Mouse (Mus musculus) adrenal gland, postnatal 25 days (tissue): ENCODE measurements around the gene Tpk1. TPM values are rescaled to one million over a fixed set of nuclear protein-coding genes. Genes with fewer than 3 reads are reported as not detected.
"Not testable (repeated sequence)": the region's sequence is repeated elsewhere in the genome, so short reads cannot be mapped to it uniquely, and the experiment has no call there.

Experiments used
- DNase-seq: peaks from one replicate; pipeline ENCODE4 v3.0.0; 2021; ENCODE audit warnings: mixed read lengths
- total RNA-seq: library from RNA; stranded (reverse); gene quantifications from 2 replicates; pipeline ENCODE4 v1.2.3, GENCODE M21; 2021

The Tpk1 gene
- total RNA-seq, 1 experiment from 2014 or later = 16.8 TPM

DNA sequence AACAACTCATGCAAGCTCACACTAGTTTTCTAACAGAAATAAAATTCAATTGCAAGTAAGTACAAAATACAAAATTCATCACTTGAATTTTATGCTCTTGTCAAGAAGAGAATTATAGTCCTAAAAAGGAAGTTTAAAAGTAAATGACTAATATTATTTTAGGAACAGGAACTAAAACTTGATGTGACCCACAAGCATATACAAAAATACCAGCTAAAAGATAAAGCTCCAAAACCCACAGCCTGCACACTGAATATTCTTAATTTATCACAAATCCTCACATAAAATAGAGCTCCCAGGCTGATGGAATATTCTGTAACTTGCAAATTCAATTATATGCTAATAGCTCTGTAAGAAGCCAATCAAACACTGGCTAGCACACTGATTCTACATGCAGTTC is 25.5 kb downstream of the Tpk1 start:
- no peak for DNase-seq

DNA sequence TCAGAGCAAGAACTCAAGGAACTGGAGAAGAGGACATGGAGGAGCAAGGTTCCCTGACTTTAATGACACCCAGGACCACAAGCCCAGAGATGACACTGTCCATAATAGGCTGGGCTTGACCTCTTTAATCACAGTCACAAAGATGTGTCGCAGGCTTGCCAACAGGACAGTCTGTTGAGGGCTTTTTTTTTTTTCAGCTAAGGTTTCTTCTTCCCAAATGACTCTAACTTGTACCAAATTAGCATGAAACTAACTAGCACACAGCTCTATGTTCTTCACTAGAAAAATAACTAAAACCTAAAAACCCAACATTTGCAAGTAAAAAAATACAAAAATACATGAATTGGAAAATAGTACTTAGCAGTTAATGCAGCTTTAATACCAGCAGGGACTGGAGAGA is 27.2 kb downstream of the Tpk1 start:
- no peak for DNase-seq

DNA sequence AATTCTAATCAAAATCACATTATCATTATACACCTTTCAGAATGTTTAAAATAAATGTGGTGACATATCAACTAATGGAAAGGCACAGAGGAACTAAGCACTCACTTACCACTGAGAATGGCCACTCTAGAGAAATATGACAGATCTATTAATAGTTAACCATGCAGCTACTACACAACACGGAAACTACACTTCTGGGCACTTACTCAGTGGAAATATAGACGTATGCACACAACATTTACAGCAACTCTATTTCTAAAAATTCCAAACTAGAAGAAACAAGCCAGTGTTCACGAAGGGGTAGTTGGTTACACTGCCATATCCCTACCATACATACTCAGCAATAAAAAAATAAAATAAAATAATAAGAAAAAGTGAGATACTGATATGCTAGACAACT is 28.0 kb downstream of the Tpk1 start:
- no peak for DNase-seq

DNA sequence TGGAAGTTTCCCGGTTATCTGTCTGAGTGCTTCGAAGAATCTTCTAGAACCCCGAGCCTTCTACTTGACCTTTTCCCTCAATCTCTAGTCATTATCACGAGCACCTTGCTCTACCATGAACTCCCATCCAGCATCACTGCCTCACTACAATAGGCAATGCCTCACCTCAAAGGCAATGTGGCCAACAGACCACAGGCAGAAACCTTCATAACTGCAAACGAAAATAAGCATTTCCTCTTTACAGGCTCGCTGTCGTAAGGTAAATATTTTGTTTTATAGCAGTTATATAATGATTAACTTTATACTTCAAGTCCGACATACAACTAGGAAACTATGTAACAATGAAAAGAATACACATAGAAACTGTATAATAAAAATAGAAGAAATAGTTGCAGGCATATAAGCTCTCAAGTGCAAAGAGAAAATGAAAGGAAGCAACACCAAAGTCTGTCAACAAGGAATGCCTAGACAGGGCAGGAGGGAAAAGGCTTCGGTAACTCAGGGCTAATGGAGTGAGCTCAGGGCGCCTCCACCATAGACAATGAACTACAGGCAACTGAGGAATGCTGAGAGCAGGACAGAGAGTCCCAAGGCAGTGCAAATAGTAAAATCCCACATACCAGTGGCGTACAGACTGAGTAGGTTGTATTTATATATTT is 29.0 kb downstream of the Tpk1 start:
- DNase-seq = no peak

DNA sequence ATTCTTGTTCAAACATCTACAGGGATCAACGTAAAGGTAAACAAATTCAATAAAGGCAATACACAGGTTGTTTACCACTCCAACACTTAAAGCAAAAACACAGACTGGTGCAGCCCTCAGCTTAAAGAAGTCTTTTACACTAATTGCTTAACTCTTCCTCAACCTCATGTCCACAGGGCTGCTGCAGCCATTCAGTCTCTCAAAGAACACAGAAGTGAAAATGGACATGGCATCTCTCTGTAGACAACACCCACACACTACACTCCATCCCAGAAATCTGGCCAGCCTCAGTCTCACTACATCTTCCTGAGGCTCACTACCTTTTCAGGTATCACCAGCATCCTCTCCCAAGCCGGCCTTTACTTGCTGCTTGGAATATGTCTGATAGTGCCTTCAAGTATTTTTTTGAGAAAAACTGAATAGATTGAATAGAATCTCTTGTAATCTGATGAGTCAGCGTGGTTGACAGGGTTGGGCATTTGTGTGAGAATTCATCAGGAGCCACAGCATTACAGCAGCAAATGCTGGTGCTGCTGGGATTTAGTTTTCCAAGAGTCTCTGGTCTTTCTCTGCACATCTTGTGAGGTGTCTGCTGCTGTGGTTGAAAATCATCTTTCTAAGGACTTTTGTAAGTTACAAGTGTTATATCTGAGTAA is 32.6 kb downstream of the Tpk1 start:
- no peak for DNase-seq

DNA sequence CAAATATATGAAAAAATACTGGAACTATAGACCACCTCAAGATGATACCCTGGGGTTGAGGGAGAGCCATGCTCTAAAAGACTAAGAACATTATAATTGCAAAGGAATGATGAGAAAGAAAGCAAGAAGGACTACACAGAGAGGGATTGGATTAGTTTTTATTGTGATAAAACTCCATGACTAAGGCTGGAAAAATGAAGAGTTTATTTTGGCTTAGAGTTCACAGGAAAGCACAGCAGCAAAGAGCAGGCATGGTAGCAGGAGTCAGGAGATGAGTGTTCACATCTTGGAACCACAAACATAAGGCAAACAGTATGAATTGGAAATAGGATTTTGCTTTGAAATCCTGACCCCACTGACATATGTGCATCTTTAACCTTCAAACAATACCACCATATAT is 33.2 kb downstream of the Tpk1 start:
- no peak for DNase-seq

DNA sequence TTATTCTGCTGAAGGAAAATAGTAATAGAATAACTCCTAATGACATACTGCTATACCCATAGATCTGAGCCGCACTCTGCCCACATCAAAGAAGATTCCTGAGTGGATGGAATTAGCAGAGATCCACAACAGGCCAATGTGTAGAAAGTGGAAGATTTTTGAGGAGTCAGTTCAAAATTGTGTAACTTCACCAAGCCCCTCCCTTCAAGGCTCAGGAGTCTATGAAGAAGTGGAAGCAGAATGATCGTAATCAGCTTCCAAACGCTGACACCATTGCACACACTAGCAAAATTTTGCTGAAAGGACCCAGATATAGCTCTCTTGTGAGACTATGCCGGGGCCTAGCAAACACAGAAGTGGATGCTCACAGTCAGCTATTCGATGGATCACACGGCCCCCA is 42.6 kb downstream of the Tpk1 start:
- DNase-seq = not testable (repeated sequence)

DNA sequence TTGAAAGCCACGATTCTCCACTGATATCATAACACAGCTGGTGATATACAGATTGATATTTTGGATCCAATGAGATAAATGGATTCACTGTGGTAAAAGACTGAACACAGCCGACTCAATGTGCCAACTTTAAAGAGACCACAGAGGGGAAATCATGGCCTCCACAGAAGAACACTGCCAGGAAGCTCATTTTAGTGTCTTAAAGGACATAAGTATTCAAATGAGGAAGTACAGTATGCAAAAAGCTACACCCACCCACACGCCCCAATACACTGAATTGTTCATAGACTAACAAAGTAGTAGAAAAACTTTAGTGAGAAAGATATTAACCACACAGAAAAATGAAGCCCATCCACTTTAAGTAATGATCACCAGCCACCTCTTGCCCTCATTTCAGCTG is 46.8 kb downstream of the Tpk1 start:
- DNase-seq = no peak

DNA sequence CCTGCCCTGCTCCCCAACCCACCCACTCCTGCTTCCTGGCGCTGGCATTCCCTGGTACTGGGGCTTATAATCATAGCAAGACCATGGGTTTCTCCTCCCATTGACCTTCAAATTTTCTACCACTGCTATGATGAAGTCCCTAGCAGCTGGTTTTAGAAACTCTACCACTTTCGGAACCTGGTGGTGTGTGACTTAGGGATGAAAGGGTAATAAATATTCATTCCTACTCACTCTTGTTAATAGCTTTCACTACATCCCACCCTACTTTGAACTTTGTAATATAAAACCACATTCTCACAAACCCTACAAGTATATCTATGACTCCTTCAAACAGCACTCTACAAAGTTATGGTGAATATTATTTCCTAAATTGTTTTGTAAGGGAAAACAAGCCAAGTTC is 54.3 kb downstream of the Tpk1 start:
- DNase-seq = no peak

DNA sequence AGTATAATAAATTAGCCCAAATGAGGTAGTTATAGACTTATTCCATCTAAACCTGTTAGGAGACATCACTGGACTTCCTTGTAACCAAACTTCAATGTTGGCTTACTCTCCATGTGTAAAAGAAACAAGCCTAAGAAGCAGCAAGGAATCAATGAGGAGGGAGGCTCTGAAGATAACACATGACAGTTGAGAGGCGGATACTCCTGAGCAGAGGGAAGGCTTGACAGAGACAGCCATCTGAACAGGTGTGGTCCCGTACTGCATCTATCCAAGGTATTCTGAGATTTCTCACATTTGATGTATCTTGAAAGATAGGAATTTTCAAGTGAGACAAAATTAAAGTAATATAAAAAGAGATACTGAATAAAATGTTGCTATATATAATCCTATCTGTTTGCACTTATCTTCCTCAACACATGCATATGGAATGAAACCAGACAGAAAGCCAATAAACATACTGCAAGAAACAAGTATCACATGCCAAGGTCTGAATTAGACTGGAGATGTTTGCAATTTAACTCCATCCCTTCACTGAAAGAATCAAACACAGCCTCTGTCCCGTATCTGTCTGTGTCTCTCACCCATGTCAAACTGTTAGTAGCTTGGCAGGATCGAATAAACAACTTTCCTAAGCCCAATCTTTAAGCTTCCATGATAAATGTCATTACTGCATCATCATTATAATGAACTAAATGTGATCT is 75.1 kb downstream of the Tpk1 start:
- no peak for DNase-seq

DNA sequence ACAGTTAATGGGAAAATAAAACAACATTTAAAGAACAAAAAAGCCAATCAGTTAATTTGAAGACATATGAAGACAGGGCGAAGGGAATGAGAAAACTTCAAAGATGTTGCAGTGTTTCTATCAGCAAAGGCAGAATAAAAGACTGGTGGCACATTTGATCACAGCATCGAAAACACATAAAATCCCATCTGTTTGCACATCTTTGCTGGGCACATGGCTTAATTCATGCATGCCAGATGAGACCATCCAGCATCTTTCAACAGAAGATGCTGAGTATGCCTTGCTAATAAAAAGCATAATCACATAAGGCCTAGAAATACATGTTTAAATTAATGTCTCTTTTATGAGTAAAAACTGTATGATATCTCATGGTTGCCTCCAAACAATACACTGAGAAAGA is 80.8 kb downstream of the Tpk1 start:
- DNase-seq = no peak

DNA sequence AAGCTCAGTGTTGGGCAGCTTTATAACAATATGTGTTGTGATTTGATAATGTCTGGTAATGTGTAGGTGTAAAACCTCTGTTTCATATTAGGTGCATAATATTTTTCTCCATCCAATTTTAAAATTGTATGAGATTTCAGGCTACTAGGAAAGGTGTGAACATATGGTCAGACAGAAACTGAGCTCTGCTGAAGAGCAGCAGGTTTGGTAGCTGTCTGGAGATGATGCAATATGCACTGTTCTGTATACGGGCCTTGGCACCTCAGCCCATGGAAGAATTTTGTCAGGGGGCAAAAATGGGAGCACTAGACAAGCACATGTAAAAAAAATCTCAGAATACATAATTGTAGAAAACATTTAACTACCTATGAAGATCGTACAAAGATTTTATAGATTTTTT is 84.3 kb downstream of the Tpk1 start:
- no peak for DNase-seq

DNA sequence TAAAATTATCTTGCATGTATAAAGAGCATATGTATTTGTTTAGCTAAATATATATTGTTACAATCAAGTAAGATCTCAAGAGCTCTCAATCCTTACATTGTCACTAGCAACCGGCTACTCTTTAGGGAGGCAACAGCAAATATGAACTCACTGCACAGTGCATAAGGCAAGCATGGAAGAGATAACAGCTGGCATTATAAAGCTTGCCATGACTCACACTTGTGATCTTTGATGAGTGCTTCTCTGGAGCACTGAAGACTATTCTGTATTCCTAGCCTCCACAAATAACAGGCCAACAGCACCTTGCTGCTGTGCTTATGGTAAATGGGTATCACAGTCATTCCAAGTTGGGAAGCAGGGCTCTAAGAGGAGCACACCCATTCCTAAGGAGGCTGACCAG is 98.2 kb downstream of the Tpk1 start:
- no peak for DNase-seq

DNA sequence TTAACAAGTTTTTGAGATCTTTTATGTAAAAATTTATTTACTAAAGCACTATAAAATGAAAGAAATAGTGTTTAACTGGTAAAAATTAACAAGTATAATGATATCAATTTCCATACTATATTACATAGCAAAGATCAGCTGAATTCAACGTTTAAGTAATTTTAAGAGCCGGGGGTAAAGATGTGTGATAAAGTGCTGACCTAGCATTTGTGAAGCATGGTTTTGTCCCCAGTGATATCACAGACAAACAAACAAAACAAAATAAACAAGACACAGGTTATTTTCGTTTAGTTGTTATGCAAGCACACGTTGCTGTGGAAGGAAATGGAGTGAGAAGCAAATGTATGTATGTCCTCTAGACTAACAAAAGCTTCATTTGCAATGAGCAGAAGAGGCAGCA is 103.6 kb downstream of the Tpk1 start:
- no peak for DNase-seq

DNA sequence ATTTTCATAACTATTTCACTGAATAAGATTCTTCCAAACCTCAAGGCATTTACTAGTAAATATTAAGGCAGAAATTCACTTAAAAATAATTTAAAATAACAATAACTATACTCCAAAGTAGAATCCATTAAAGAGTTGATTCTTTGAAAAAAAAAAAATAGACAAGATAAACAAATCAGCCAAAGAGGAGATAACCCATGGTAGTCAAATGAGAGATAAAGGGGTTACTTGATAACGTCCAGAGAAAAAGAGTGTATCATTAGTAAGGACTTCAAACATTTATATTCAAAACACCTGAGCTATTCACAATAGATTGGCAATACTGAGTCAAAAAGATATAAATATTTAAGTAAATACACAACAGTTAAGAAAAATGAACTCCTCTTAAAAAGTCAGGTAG is 114.7 kb downstream of the Tpk1 start:
- no peak for DNase-seq

DNA sequence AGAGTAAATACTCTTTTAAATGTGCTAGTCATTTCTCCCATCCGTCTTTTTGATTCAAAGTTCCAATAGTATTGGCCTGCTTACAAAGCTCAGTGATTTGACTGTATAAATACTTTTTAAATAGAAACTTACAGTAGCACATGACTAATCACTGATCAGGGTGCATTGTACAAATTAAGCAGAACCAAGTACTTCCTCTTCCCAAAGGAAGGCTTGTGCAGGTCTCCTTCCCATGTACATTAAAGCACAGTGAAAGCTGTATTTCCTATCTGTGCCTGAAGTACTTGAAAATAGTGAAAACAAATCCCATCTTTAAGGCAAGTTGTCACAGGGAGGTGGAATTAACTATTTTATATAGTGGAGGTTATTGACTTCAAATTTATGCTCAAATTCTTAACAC is 119.5 kb downstream of the Tpk1 start:
- no peak for DNase-seq

DNA sequence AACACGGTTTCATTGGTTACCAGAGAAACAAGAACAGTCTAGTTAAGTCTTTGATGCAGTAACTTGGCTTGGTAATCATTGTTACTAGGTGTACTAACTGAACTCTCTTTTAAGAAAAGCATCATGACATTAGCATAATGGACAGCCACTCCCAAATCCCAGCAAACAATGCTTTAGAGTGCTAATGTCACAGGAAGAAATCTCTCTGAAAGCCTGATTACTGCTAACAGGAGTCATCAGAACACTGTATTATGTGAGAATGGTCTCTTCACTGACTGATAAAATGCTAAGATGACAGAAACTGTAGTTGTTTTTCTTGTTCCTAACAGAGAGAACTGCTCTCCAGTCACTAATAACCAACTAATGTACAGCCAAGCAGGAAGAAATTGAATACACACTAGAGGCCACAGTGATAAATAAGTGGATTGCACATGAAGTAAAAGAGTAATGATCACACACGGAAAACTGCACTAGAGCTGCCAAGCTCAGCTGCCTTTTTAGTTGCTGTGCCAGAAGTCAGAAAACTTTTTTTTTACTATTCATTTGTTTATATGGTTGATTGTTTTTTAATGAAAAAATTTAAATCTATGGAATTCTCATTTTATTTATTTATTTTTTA is 128.7 kb downstream of the Tpk1 start:
- DNase-seq = no peak

DNA sequence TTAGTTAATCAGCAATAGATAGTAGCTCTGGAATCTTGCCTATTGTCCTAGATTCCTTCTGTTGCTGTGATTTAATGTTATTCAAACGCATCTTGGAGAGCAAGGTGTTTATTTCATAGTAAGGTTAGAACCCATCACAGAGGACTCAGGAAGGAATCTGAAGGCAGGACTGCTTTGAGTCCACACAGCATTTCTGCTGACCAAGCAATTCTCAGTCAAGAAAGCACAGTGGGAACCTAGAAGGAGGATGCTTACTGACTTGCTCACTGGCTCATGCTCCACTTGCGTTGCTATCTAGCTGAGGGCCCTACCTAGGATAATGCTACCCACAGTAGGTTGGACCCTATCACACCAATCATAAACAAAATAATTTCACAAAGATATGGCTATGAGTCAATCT is 130.6 kb downstream of the Tpk1 start:
- no peak for DNase-seq

DNA sequence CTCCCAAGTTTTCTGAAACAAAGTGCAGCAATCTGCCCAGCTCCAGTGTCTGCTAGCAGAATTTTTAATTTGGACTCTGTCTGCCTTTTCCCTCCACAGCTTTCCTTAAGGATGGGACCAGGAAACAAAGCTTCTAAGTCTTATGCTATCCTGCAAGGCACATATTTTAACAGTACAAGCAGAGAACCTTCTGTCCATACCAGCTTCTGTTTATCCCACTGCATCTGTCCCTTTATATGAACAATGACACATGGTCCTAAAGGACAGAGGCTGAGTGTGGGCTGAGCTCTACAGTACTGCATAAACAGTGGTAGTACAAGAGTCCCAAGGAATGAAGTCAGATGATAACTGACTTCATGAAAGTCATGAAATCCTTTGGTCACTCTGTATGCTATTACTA is 132.8 kb downstream of the Tpk1 start:
- DNase-seq = no peak

DNA sequence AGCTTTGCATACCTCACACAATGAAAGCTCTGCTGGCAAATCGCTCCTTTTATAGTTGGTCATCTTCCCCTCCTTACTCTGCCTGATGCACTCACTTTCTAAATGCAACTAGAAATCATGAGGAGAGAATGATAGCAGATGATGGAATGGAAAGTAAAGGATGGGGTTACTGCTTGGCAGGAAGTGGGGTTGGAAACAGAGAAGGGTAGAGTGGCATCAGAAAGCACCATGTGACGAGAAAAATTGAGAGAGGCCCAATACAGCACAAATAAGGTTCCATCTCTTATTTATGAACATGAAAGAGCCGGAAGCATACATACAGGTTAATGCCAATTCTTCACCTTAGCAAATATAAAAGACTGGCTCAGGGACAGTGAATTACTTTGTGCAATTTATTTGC is 133.3 kb downstream of the Tpk1 start:
- no peak for DNase-seq

DNA sequence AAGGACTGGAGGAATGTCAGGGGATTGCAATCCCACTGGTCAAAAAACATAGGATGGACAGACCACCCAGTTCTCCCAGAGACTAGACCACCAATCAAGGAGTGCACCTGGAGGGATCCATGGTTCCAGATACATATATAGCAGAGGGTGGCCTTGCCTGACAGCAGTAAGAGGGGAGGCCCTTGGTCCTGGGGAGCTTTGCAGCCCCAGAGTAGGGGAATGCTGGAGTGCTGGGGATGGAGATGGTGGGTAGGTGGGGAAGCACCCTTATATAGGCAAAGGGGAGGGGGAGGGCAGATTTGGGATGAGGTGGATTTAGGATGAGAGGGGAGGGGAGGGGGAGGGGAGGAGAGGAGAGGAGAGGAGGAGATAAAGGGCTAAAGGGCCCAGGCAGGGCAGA is 134.1 kb downstream of the Tpk1 start:
- no peak for DNase-seq

DNA sequence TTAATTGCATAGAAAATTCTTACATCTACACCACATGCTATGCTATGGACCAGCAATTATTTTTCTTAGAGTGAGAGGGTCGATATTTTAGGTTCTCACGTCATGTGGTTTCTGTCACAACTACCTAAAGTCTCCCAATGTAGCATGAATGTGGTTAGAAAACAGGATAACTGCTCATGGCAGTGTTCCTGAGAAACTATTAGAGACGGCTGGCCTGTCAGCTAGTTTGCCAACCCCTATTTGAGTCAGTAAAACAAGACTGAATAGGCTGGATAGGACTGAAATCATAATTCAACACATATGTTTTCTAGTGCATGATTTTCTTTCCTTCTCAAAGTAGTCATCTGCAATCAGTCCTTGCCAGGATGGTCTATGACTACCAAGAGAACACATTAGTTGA is 137.1 kb downstream of the Tpk1 start:
- DNase-seq = no peak

DNA sequence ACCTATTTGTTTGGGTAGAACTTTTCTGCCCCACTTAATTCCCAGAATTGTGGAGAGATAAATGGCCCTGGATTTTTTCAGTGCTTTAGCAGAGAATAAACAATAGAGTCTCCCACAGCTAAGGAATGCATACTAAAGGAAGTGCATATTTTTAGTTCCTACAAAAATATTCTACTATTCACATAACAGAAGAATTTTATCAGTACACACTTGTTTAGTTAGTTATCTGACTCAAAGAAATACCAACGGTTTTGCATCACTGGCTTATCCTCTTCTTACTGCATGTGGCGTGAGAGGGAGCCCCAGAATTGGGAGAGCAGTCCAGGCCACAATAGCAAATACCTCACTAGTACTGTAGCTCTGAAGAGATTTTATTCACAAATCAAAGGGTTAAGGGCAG is 141.1 kb downstream of the Tpk1 start:
- DNase-seq = no peak

DNA sequence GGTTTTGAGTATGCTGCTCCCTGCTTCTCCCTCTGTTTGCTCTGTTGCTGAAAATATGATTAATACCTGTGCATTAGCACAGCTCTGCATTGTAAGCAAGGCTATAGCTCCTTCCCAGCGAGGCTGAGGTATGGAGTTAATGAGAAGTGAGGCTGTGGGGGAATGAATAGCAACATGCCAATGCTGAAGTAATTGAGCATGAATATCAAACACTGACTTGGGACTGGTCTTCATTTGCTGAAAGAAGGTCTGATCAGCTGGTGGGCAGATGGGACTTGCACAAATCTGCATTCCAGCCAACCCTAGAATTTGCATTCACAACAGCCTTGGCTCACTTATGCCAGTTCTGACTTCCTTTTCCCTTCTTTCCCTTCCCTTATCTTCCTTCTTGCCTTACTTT is 144.0 kb downstream of the Tpk1 start:
- DNase-seq = no peak
